Mouse (Mus musculus) lung, embryonic 15.5 days (tissue): ENCODE measurements around the gene Wbp2. TPM values are rescaled to one million over a fixed set of nuclear protein-coding genes. Genes with fewer than 3 reads are reported as not detected.

Experiments
- ATAC-seq: fragments of 200-750 bp; cut with Nextera tagmentation; 2 replicates; pipeline ENCODE4 v1.8.0; 2017; ENCODE audit warnings: moderate number of reproducible peaks, borderline replicate concordance; ENCODE audit not compliant: low FRiP score, low TSS enrichment; ENCODE audit errors: extremely low read depth
- H3K27ac ChIP-seq: fragments of 300-500 bp; sonication (generic); 2 replicates; pipeline ENCODE4 v1.5.1; 2015; ENCODE audit warnings: moderate library complexity, mild to moderate bottlenecking, inconsistent platforms
- H3K27me3 ChIP-seq: fragments of 300-500 bp; sonication (generic); 2 replicates; pipeline ENCODE4 v1.6.1; 2015; ENCODE audit warnings: inconsistent platforms
- H3K36me3 ChIP-seq: fragments of 300-500 bp; sonication (generic); 2 replicates; pipeline ENCODE4 v1.6.1; 2015; ENCODE audit warnings: inconsistent platforms
- H3K4me1 ChIP-seq: fragments of 300-500 bp; sonication (generic); 2 replicates; pipeline ENCODE4 v1.6.1; 2015; ENCODE audit warnings: inconsistent platforms
- H3K4me2 ChIP-seq: fragments of 300-500 bp; sonication (generic); 2 replicates; pipeline ENCODE4 v1.6.1; 2015; ENCODE audit warnings: inconsistent platforms, mild to moderate bottlenecking, moderate library complexity
- H3K4me3 ChIP-seq: fragments of 300-500 bp; sonication (generic); 2 replicates; pipeline ENCODE4 v1.5.1; 2015; ENCODE audit warnings: mild to moderate bottlenecking, inconsistent platforms
- H3K9ac ChIP-seq: fragments of 300-500 bp; sonication (generic); 2 replicates; pipeline ENCODE4 v1.6.1; 2015; ENCODE audit warnings: inconsistent platforms
- H3K9me3 ChIP-seq: fragments of 300-500 bp; sonication (generic); 2 replicates; pipeline ENCODE4 v1.6.1; 2016; ENCODE audit warnings: inconsistent platforms
- WGBS: fragments of 180-500 bp; shearing (Covaris S2); methylation state at CpG from one replicate; pipeline ENCODE4 v1.1.7; 2015; 5-methylcytosine and 5-hydroxymethylcytosine counted together
- polyA plus RNA-seq: library from polyadenylated mRNA; unstranded; fragments of >200 nt; fragmentation: Nextera tagmentation; extraction: Ambion mirVana; gene quantifications from 2 replicates; pipeline ENCODE4 v1.2.1, GENCODE M21; 2015

Wbp2 gene
- polyA plus RNA-seq, 1 experiment from 2014 or later: 67.9 TPM

GRCm38 (mm10) chr11:116107777-116108285 lies 21.0 kb upstream of the Wbp2 start:
- no peaks in the 10 kb centered on the region for H3K9me3 ChIP-seq
- H3K36me3 ChIP-seq: no peaks in the 10 kb centered on the region
- no peak overlapping the region for H3K27ac ChIP-seq
- H3K4me1 ChIP-seq: peaks cover 73% of the 10 kb centered on the region
- H3K4me2 ChIP-seq: peak overlapping the region; percentile 82
- no peak for ATAC-seq
- peaks cover 47% of the 10 kb centered on the region for H3K27me3 ChIP-seq
- H3K4me3 ChIP-seq: peak overlapping the region; percentile 55; the same call in 1 of the 2 replicates
- 0 out of 2 replicates have a peak overlapping the region, but pooled peaks have one; percentile 16 for H3K9ac ChIP-seq
- 32% methylated on average over 19 of the region's 19 CpGs for WGBS

GRCm38 (mm10) chr11:116106963-116107776 lies 20.4 kb upstream of the Wbp2 start:
- Histone ChIP-seq H3K27me3 (peaks cover 47% of the 10 kb centered on the region), H3K4me1 (peaks cover 79% of the 10 kb centered on the region), H3K9ac (peak overlapping the region; percentile 16; the same call in 1 of the 2 replicates), H3K36me3 (no peaks in the 10 kb centered on the region), H3K27ac (no peak overlapping the region), H3K4me3 (peak overlapping the region; percentile 55; the same call in 1 of the 2 replicates), H3K4me2 (peak overlapping the region; percentile 82; the same call in 1 of the 2 replicates), H3K9me3 (no peaks in the 10 kb centered on the region)
- 44% methylated on average over 13 of the region's 14 CpGs for WGBS
- no peak for ATAC-seq

- Histone ChIP-seq H3K27ac (no peak overlapping the region), H3K4me3 (no peak overlapping the region; the same call in 1 of the 2 replicates), H3K9ac (no peak overlapping the region)
These were observed 19.6 kb upstream of the Wbp2 start for GRCm38 (mm10) chr11:116106154-116106962.

DNA sequence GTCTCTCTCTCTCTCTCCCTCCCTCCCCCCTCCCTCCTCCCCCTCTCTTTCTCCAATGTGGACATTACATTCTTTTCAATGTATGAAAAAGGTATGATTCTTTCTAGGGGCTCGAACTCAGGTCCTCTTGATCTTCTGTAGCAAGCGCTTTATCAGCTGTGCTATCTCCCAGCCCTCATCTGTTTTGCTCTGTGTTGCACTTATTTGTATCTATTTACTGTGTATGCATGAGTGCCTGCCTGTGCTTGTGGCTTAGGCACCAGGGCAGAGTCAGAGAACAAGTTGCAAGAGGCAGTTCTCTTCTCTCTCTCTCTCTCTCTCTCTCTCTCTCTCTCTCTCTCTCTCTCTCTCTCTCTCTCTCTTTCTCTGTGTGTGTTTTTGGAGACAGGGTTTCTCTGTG lies 18.3 kb upstream of the Wbp2 start:
- H3K4me2 ChIP-seq: no peak overlapping the region
- peaks cover 38% of the 10 kb centered on the region for H3K27me3 ChIP-seq
- no peaks in the 10 kb centered on the region for H3K9me3 ChIP-seq
- H3K9ac ChIP-seq: no peak overlapping the region
- H3K4me3 ChIP-seq: no peak overlapping the region
- 95% methylated on average over 2 of the region's 2 CpGs for WGBS
- no peak for ATAC-seq
- no peak overlapping the region for H3K27ac ChIP-seq
- H3K4me1 ChIP-seq: peaks cover 91% of the 10 kb centered on the region
- H3K36me3 ChIP-seq: no peaks in the 10 kb centered on the region

More at GRCm38 (mm10) chr11:116106154-116106962, 19.6 kb upstream of the Wbp2 start:
- H3K9me3 ChIP-seq: no peaks in the 10 kb centered on the region
- ATAC-seq: no peak
- H3K4me2 ChIP-seq: peak overlapping the region; percentile 41
- H3K27me3 ChIP-seq: peaks cover 47% of the 10 kb centered on the region
- H3K4me1 ChIP-seq: peaks cover 87% of the 10 kb centered on the region
- no peaks in the 10 kb centered on the region for H3K36me3 ChIP-seq
- WGBS: 27% methylated on average over 32 of the region's 32 CpGs

DNA sequence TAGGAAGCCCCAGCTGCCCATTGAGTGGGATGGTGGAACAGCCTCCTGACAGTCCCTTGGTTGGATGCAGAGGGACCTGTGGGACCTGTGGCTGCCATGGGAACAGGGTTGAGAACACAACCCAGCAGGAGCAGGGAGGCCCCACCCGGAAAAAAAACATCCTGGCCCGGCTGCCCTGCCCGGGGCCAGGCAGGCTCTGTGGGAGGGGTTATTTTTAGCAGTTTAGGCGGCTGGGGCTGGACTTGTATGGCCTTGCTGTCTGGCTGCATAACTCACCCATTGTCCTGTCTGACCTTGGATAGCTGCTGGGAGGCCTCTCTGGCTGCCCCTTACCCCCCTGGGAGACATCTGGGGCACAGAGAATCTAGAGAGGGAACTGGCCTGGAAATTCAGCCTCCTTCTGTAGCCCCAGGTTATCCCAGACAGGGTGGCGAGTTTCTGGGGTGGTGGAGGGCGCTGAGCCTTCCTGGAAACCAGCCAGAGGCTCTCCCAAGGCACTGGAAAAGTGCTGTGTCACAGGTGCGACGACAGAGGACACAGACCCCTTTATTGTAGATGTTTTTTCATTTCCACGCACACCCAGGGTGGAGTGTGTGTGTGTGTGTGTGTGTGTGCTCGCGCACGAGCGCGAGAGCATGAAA lies 17.3 kb upstream of the Wbp2 start:
- Histone ChIP-seq H3K4me2 (peak overlapping the region; percentile 17), H3K36me3 (no peaks in the 10 kb centered on the region), H3K27me3 (peaks cover 29% of the 10 kb centered on the region), H3K4me1 (peaks cover 85% of the 10 kb centered on the region), H3K9me3 (no peaks in the 10 kb centered on the region), H3K9ac (no peak overlapping the region), H3K4me3 (no peak overlapping the region), H3K27ac (peak overlapping the region; percentile 91)
- whole genome bisulfite sequencing: 33% methylated on average over 14 of the region's 14 CpGs
- ATAC-seq: peak; percentile 70

GRCm38 (mm10) chr11:116103572-116103971 lies 16.8 kb upstream of the Wbp2 start:
- Histone ChIP-seq H3K4me3 (no peak overlapping the region), H3K27ac (peak overlapping the region; percentile 91), H3K9ac (no peak overlapping the region), H3K4me1 (peaks cover 84% of the 10 kb centered on the region), H3K36me3 (no peaks in the 10 kb centered on the region), H3K27me3 (peaks cover 23% of the 10 kb centered on the region), H3K4me2 (peak overlapping the region; percentile 17), H3K9me3 (no peaks in the 10 kb centered on the region)
- 56% methylated on average over 11 of the region's 12 CpGs for WGBS
- no peak for ATAC-seq

GRCm38 (mm10) chr11:116102472-116102871 lies 15.7 kb upstream of the Wbp2 start:
- H3K4me2 ChIP-seq: 0 out of 2 replicates have a peak overlapping the region, but pooled peaks have one; percentile 6
- peaks cover 12% of the 10 kb centered on the region for H3K27me3 ChIP-seq
- WGBS: 38% methylated on average over 3 of the region's 4 CpGs
- H3K27ac ChIP-seq: peak overlapping the region; percentile 91
- no peak for ATAC-seq
- H3K4me1 ChIP-seq: peaks cover 73% of the 10 kb centered on the region
- no peak overlapping the region for H3K4me3 ChIP-seq
- no peaks in the 10 kb centered on the region for H3K9me3 ChIP-seq
- H3K36me3 ChIP-seq: no peaks in the 10 kb centered on the region
- peak overlapping the region; percentile 8; the same call in 1 of the 2 replicates for H3K9ac ChIP-seq

DNA sequence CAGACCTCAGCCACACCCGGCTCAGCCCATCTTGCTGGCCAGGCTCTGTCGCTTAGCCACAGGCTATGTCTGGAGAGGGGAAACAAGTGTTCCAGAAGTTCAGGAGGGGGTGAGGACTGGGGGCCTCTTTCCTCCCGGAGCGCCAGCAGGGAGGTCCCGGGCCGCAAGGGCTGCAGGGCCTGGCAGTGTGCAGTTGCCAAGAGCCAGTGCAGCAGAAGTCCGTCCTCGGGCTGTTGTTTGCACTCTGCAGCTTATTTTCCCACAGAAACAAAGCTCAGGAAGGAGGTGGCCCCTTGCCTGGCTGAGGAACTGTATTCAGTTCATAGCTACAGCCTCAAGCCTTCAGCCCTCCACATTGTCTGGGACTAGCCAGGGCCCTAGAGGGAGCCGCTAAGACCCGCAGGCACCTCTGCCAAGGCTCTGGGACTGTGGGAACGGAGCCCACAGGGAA lies 15.2 kb upstream of the Wbp2 start:
- 0 out of 2 replicates have a peak overlapping the region, but pooled peaks have one; percentile 6 for H3K4me2 ChIP-seq
- no peaks in the 10 kb centered on the region for H3K36me3 ChIP-seq
- H3K9ac ChIP-seq: peak overlapping the region; percentile 8; the same call in 1 of the 2 replicates
- no peak overlapping the region for H3K4me3 ChIP-seq
- H3K27me3 ChIP-seq: peaks cover 7% of the 10 kb centered on the region
- WGBS: 27% methylated on average over 11 of the region's 11 CpGs
- H3K27ac ChIP-seq: peak overlapping the region; percentile 91
- peaks cover 68% of the 10 kb centered on the region for H3K4me1 ChIP-seq
- H3K9me3 ChIP-seq: no peaks in the 10 kb centered on the region
- peak; percentile 67 for ATAC-seq

- no peaks in the 10 kb centered on the region for H3K9me3 ChIP-seq
- no peak overlapping the region for H3K4me3 ChIP-seq
- H3K27ac ChIP-seq: peak overlapping the region; percentile 91
- ATAC-seq: no peak
- no peak overlapping the region for H3K9ac ChIP-seq
- WGBS: 82% methylated on average over 7 of the region's 7 CpGs
- no peaks in the 10 kb centered on the region for H3K36me3 ChIP-seq
- peaks cover 57% of the 10 kb centered on the region for H3K4me1 ChIP-seq
- no peaks in the 10 kb centered on the region; the same call in 1 of the 2 replicates for H3K27me3 ChIP-seq
- H3K4me2 ChIP-seq: no peak overlapping the region
These were observed 14.0 kb upstream of the Wbp2 start for GRCm38 (mm10) chr11:116100839-116101238.

DNA sequence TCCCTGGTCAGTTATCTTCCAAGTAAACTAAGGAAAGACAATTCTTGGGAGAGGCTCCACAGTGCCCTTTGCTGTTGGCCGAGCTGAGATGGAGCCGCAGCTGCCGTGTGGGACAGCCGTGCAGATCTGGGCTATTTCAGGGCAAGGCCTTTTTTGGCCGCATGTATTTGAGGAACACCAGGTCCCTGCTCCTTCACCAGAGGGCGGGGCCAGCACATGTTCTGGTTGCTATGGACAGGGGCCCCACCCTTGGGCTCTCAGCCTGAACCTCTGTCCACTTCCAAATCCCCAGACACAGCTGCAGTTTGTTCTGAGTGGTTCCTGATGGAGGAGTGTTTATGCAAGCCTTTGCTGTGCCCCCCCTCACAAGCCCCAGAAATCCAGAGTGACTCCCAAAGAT lies 13.6 kb upstream of the Wbp2 start:
- no peaks in the 10 kb centered on the region for H3K9me3 ChIP-seq
- peak overlapping the region; percentile 91 for H3K27ac ChIP-seq
- ATAC-seq: no peak
- peaks cover 55% of the 10 kb centered on the region for H3K4me1 ChIP-seq
- WGBS: 60% methylated on average over 6 of the region's 6 CpGs
- no peaks in the 10 kb centered on the region; the same call in 1 of the 2 replicates for H3K27me3 ChIP-seq
- no peak overlapping the region for H3K4me2 ChIP-seq
- no peak overlapping the region for H3K4me3 ChIP-seq
- H3K36me3 ChIP-seq: no peaks in the 10 kb centered on the region
- no peak overlapping the region for H3K9ac ChIP-seq

- no peak overlapping the region for H3K27ac ChIP-seq
- H3K9ac ChIP-seq: no peak overlapping the region
- peaks cover 49% of the 10 kb centered on the region for H3K4me1 ChIP-seq
- no peaks in the 10 kb centered on the region for H3K36me3 ChIP-seq
- H3K4me3 ChIP-seq: no peak overlapping the region
- ATAC-seq: no peak
- H3K4me2 ChIP-seq: no peak overlapping the region
- H3K9me3 ChIP-seq: no peaks in the 10 kb centered on the region
- 82% methylated on average over 6 of the region's 6 CpGs for WGBS
- H3K27me3 ChIP-seq: no peaks in the 10 kb centered on the region
These were observed 12.7 kb upstream of the Wbp2 start for GRCm38 (mm10) chr11:116099462-116099861.
